Mouse (Mus musculus) right cerebral cortex, postnatal 36 days (tissue): ENCODE results near the gene Hmgn5.

ENCODE experiments used
- DNase-seq, 2 experiments: peaks; one replicate each; pipeline ENCODE4 v3.0.0; 2022; ENCODE audit warnings: low spot score in 2 of 2, mixed read lengths in 1 of 2

Gene Hmgn5

GRCm38 (mm10) chrX:109013283-109013682, at the start of gene Hmgn5:
Gene Hmgn5, minus strand, starts transcription at chrX:109013404.
- DNase-seq = peak; percentile 82

DNA sequence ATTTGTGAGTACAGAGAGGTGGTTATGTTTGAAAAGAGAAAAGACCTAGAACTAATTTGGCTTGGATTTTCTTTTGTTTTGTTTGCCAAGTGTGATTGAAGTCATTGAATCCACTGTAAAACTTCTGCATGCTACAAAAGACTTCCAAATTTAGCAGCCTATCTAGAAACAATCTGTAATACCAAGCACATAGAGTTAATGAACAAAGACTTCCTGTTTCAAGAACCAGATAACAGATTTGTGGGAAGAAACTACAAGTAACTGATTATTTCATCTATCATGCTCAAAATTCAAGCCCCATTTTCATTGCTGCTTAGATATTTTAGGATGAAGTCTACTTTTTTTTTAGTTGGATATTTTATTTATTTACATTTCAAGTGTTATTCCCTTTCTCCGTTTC, 34.6 kb upstream of the Hmgn5 start:
- DNase-seq = no peak

DNA sequence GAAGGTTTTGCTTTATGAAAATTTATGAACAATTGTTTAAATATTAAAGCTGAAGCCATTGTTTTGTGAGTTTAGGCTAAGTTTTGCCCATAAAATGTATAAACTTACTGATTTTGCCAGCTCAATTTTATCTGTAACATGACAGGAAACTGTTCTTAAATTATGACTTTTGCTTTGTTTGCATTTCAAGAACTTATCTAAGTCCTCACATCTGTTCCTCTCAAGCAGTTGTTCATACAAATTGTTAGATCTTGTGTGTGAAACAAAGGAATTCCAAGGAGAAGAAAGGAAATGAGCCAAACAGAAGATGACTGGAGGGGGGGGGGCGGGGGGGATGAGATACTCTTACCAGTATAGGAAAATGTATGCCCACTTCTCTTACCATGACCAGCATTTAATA, 13.0 kb upstream of the Hmgn5 start:
- DNase-seq = no peak

DNA sequence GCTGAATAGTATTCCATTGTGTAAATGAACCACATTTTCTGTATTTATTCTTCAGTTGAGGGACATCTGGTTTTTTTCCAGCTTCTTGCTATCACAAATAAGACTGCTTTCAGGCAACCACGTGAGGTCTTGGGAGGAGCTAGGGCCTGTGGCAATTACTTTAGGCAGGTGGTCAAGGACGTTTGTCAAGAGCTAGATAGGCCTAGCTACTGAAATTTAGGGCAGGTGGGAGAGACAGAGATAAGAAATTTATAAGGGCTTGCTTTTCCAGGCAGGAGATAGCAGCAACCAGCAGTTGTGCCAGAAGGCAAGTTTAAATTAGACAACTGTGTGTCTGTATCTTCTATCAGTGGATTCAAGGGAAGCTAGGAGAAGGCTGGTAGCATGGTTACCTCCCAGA, 7.7 kb upstream of the Hmgn5 start:
- DNase-seq = no peak

GRCm38 (mm10) chrX:109014166-109014565, 962 bp upstream of the Hmgn5 start:
- DNase-seq = no peak

- DNase-seq = peak; percentile 3 to 14
Measured at GRCm38 (mm10) chrX:109013686-109014085, 482 bp upstream of the Hmgn5 start.

GRCm38 (mm10) chrX:109012371-109013031, 703 bp downstream of the Hmgn5 start:
- DNase-seq = peak in 1 of 2 experiments; percentile 7

- no peak for DNase-seq
Measured at GRCm38 (mm10) chrX:109011611-109012185, 1.5 kb downstream of the Hmgn5 start.

- no peak for DNase-seq
Measured at GRCm38 (mm10) chrX:109001277-109001676, 11.9 kb downstream of the Hmgn5 start.
